Mouse (Mus musculus): ENCODE data around the gene Ngf.

DNA sequence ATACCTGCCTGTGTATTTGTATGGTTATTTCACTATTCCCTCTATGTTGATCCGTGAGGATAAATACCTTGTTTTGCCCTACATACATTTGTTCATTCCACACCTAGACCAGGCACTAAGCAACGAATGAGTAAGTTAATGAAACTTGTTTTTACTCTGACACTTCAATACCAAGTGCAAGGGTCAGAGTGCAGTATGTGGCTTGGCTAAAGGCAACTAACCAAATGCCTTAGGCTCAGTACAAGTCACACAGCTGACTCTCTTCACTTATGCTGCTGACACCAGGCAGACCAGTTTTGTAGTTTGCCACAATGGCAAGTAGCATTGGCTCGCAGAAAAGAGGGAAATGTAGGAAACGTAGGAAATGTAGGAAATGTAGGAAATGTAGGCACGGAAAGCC is 77.8 kb downstream of the Ngf start:
- TF ChIP-seq FLI1 (IDR thresholded peaks at IDR 0.05; ENCODE audit: low read length) (no peak), GATA1 (IDR thresholded peaks at IDR 0.05; ENCODE audit: borderline replicate concordance, low read length) (no peak)

All from megakaryocyte, embryonic 14.5 days (primary cell).